Mouse (Mus musculus) CH12.LX (cell line): ENCODE data around the gene Gmpr2. TPM values are rescaled to one million over a fixed set of nuclear protein-coding genes. Genes with fewer than 3 reads are reported as not detected.

Source experiments
- DNase-seq: peaks from one replicate; pipeline ENCODE4 v3.0.0-alpha.2; 2013; ENCODE audit errors: extremely low read depth
- H3K27ac ChIP-seq: 2 replicates; pipeline ENCODE4 v1.5.1; 2012; ENCODE audit warnings: low read depth, mild to moderate bottlenecking, control low read depth, moderate library complexity; ENCODE audit not compliant: insufficient read depth
- H3K27me3 ChIP-seq: replicated peaks from 2 replicates; pipeline ENCODE3; 2012; ENCODE audit warnings: inconsistent platforms
- H3K36me3 ChIP-seq, 2 experiments: replicated peaks in 1 of 2; 2 replicates each; pipeline versions ENCODE3 to v1.6.1; 2012; ENCODE audit warnings: inconsistent platforms in 1 of 2, low read length in 1 of 2, mild to moderate bottlenecking in 1 of 2, mixed read lengths in 1 of 2, moderate library complexity in 1 of 2; ENCODE audit not compliant: control insufficient read depth in 1 of 2, insufficient read depth in 1 of 2
- H3K4me1 ChIP-seq, 2 experiments: 2 replicates each; pipeline ENCODE4 v1.6.1; 2012; ENCODE audit warnings: inconsistent platforms in 1 of 2, moderate library complexity in 1 of 2; ENCODE audit not compliant: insufficient read depth in 2 of 2, control insufficient read depth in 1 of 2
- H3K4me2 ChIP-seq: 2 replicates; pipeline ENCODE4 v1.6.1; 2012; ENCODE audit warnings: low read depth, mild to moderate bottlenecking, control low read depth; ENCODE audit not compliant: poor library complexity, insufficient read depth, severe bottlenecking
- H3K4me3 ChIP-seq, 3 experiments: fragments of 150-350 bp in 1 of 3; sonication (generic) in 1 of 3; replicated peaks in 1 of 3; 2 replicates each; pipeline versions ENCODE3 to v1.5.1; 2011 to 2012; ENCODE audit warnings: low read depth in 2 of 3, low read length in 2 of 3, mild to moderate bottlenecking in 2 of 3, moderate library complexity in 2 of 3, control low read depth in 1 of 3, improper control_type of control experiment in 1 of 3, inconsistent platforms in 1 of 3, mixed read lengths in 1 of 3; ENCODE audit not compliant: poor library complexity in 1 of 3
- H3K79me2 ChIP-seq: replicated peaks from 2 replicates; pipeline ENCODE4 v1.6.1; 2012; ENCODE audit warnings: mild to moderate bottlenecking, moderate library complexity; ENCODE audit not compliant: control insufficient read depth, poor library complexity, insufficient read depth, severe bottlenecking; ENCODE audit errors: extremely low read depth
- H3K9ac ChIP-seq: 2 replicates; pipeline ENCODE4 v1.6.1; 2012; ENCODE audit warnings: low read depth, mild to moderate bottlenecking, control low read depth, moderate library complexity; ENCODE audit not compliant: insufficient read depth
- H3K9me3 ChIP-seq: replicated peaks from 2 replicates; pipeline ENCODE3; 2012; ENCODE audit warnings: low read length, inconsistent platforms, mixed read lengths
- BHLHE40 ChIP-seq: IDR thresholded peaks from 2 replicates; pipeline ENCODE4 v1.6.1; 2011; ENCODE audit warnings: mild to moderate bottlenecking, low read depth, low read length, improper control_type of control experiment
- E2F4 ChIP-seq: IDR thresholded peaks from 2 replicates; pipeline ENCODE4 v1.6.1; 2011; ENCODE audit warnings: low read depth, low read length, improper control_type of control experiment; ENCODE audit not compliant: insufficient replicate concordance
- ELF1 ChIP-seq: IDR thresholded peaks from 2 replicates; pipeline ENCODE4 v1.6.1; 2014; ENCODE audit warnings: low read depth, mild to moderate bottlenecking, inconsistent platforms, low read length, improper control_type of control experiment
- EP300 ChIP-seq: IDR thresholded peaks from 2 replicates; pipeline ENCODE4 v1.6.1; 2011; ENCODE audit warnings: low read length, improper control_type of control experiment
- ETS1 ChIP-seq: conservative IDR thresholded peaks from 2 replicates; pipeline ENCODE4 v1.6.1; 2012; ENCODE audit warnings: low read depth, mild to moderate bottlenecking, inconsistent platforms, low read length, improper control_type of control experiment, moderate library complexity
- HCFC1 ChIP-seq: IDR thresholded peaks from 2 replicates; pipeline ENCODE4 v1.6.1; 2012; ENCODE audit warnings: low read depth, mild to moderate bottlenecking, inconsistent platforms, low read length, improper control_type of control experiment
- IRF4 ChIP-seq: IDR thresholded peaks from 2 replicates; pipeline ENCODE4 v1.6.1; 2014; ENCODE audit warnings: low read depth, mild to moderate bottlenecking, inconsistent platforms, low read length, improper control_type of control experiment
- JUN ChIP-seq: IDR thresholded peaks from 2 replicates; pipeline ENCODE4 v1.6.1; 2011; ENCODE audit warnings: low read depth, mild to moderate bottlenecking, low read length, improper control_type of control experiment, moderate library complexity; ENCODE audit not compliant: insufficient read depth
- MAZ ChIP-seq: IDR thresholded peaks from 2 replicates; pipeline ENCODE4 v1.6.1; 2012; ENCODE audit warnings: low read depth, mild to moderate bottlenecking, inconsistent platforms, low read length, improper control_type of control experiment, moderate library complexity
- MEF2A ChIP-seq: IDR thresholded peaks from 2 replicates; pipeline ENCODE4 v1.6.1; 2014; ENCODE audit warnings: low read depth, mild to moderate bottlenecking, inconsistent platforms, low read length, improper control_type of control experiment, borderline replicate concordance
- MXI1 ChIP-seq: IDR thresholded peaks from 2 replicates; pipeline ENCODE4 v1.6.1; 2011; ENCODE audit warnings: mild to moderate bottlenecking, low read depth, low read length, improper control_type of control experiment
- MYC ChIP-seq: IDR thresholded peaks from 2 replicates; pipeline ENCODE4 v1.6.1; 2011; ENCODE audit warnings: low read depth, mild to moderate bottlenecking, improper control_type of control experiment, low read length
- NRF1 ChIP-seq: IDR thresholded peaks from 2 replicates; pipeline ENCODE4 v1.6.1; 2014; ENCODE audit warnings: low read depth, mild to moderate bottlenecking, inconsistent platforms, low read length, improper control_type of control experiment, moderate library complexity
- PAX5 ChIP-seq: IDR thresholded peaks from 2 replicates; pipeline ENCODE4 v1.6.1; 2012; ENCODE audit warnings: low read length, inconsistent platforms, mixed read lengths
- POLR2A ChIP-seq: IDR thresholded peaks from 2 replicates; pipeline ENCODE4 v1.6.1; 2011; ENCODE audit warnings: low read depth, mild to moderate bottlenecking, improper control_type of control experiment, low read length
- RAD21 ChIP-seq: IDR thresholded peaks from 2 replicates; pipeline ENCODE4 v1.6.1; 2011; ENCODE audit warnings: low read depth, mild to moderate bottlenecking, low read length, improper control_type of control experiment, moderate library complexity
- RCOR1 ChIP-seq: conservative IDR thresholded peaks from 2 replicates; pipeline ENCODE4 v1.6.1; 2012; ENCODE audit warnings: low read depth, mild to moderate bottlenecking, inconsistent platforms, low read length, improper control_type of control experiment
- SIN3A ChIP-seq: IDR thresholded peaks from 2 replicates; pipeline ENCODE4 v1.6.1; 2012; ENCODE audit warnings: low read length, improper control_type of control experiment, inconsistent platforms
- TBP ChIP-seq: conservative IDR thresholded peaks from 2 replicates; pipeline ENCODE4 v1.6.1; 2011; ENCODE audit warnings: low read depth, low read length, improper control_type of control experiment
- USF2 ChIP-seq: conservative IDR thresholded peaks from 2 replicates; pipeline ENCODE4 v1.6.1; 2011; ENCODE audit warnings: low read depth, low read length, improper control_type of control experiment
- ZC3H11A ChIP-seq: IDR thresholded peaks from 2 replicates; pipeline ENCODE4 v1.6.1; 2012; ENCODE audit warnings: low read depth, mild to moderate bottlenecking, inconsistent platforms, low read length, improper control_type of control experiment
- ZMIZ1 ChIP-seq: IDR thresholded peaks from 2 replicates; pipeline ENCODE4 v1.6.1; 2012; ENCODE audit warnings: low read depth, mild to moderate bottlenecking, inconsistent platforms, low read length, improper control_type of control experiment
- dilution Hi-C: fragments of 300-500 bp; cut with MboI; formaldehyde crosslinking; loops from 2 replicates; pipeline ENCODE4 v1.14.3; 2020; ENCODE audit warnings: low sequenced_read_pairs; ENCODE audit not compliant: extremely low pct_unique_long_range_greater_than_20kb, extremely low pct_ligation_motif_present
- in situ Hi-C: fragments of 300-500 bp; cut with MboI; formaldehyde crosslinking; loops from 3 replicates; pipeline ENCODE4 v1.14.3; 2019; ENCODE audit warnings: low sequenced_read_pairs, low pct_ligation_motif_present, low pct_unique_long_range_greater_than_20kb, mixed read lengths
- polyA plus RNA-seq: library from polyadenylated mRNA; unstranded; fragments of >175 nt; gene quantifications from 2 replicates; pipeline ENCODE4 v1.2.1, GENCODE M21; 2012; ENCODE audit warnings: low read depth; ENCODE audit not compliant: insufficient read length
- total RNA-seq, 2 experiments: library from RNA; depleted of rRNA; stranded (reverse); fragments of 300-350 nt in 1 of 2; fragments of >200 nt in 1 of 2; gene quantifications; 2 replicates each; pipeline ENCODE4 v1.2.3; 2012 to 2014

Gmpr2 gene
- total and polyA plus RNA-seq, 3 experiments = 34.7 to 51.3 (median 37.3) TPM

DNA sequence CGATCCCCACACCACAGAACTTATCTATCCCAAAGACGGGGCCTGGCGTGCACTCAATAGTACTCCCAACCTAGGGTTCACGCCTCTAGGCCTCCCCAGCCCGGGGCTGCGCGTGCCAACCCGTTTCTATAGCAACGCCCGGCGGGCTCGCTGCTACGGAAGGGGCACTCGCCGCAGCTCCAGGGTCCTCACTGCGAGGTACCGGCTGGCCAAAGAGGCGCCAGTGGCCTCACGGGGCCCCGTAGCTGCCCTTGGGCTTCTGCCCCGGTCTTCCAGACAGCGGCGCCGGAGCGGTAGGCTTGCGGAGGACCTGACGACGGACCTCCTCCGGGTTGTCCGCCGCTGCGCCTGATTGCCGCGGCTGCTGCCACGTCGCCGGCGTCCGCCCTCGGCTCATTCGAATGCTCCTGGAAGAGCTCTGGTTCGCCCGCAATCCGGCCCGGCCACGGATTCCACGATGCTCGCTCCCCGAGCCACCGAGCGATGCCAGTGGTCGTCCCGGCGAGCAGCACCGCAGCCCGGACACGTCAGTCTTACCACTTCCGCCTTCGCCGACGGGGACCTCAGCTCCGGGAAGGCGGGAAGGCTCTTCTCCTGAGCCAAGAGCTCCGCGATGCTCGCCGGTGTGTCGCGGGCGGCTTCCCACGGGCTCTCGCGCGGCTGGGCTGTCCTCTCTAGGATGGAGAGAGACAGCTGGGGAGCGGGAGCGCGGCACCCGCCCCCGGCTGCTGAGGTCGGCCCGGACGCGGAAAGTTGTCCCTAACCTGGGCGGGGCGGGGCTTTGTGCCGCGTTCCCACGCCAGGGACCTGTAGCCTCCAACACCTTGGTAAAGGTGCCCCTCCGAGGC, 28.5 kb upstream of the Gmpr2 start, which contains the start of gene Tm9sf1 (continued):
- TF ChIP-seq BHLHE40 (peak; percentile 22; the same call in 1 of the 2 replicates), E2F4 (peak; percentile 60; the same call in 1 of the 2 replicates), ZMIZ1 (peak; percentile 87), RCOR1 (no peak), ETS1 (0 out of 2 replicates have a peak, but pooled peaks have one; percentile 15), MXI1 (peak; percentile 80), PAX5 (no peak), MEF2A (peak; percentile 70), JUN (no peak), MAZ (no peak)
- TF ChIP-seq, all 38 proteins: peak for 21

DNA sequence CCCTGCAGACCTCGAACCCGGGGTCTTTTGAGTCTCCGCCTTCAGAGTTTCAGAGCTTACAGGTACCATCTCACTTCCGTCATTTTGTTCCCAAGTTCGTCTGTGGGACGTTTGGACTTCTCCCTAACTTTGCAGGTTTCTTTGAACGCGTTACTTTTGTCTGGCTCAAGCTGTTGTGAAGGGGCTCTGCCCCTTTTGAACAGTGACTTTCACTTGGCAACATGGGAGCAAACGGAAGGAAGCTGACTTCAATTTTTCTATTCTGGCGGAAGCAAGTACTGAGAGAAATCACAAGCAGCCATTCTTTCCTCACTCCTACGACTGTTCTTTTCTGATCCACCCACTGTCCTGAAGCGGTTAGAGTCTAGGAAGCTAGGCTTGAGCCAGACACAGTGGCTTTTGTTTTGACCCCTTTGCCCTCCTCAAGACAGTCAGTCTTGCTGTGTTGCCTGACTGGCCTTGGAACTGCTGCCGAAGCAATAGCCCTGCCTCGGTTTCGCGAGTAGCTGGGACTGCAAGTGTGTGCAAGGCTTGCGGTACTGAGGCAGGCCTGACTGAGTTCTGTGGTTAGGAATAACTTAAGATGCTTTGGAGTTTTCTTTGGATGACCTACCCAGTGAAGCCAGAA, 27.4 kb upstream of the Gmpr2 start:
- H3K9ac ChIP-seq = peak overlapping the region; percentile 74
- TF ChIP-seq EP300 (no peak), MXI1 (no peak), SIN3A (no peak), JUN (no peak), ZMIZ1 (no peak), MEF2A (no peak), USF2 (no peak), IRF4 (no peak), PAX5 (no peak), MAZ (no peak), ZC3H11A (no peak), NRF1 (no peak), ELF1 (0 out of 2 replicates have a peak, but pooled peaks have one; percentile 7), RAD21 (no peak), TBP (0 out of 2 replicates have a peak, but pooled peaks have one; percentile 30), MYC (0 out of 2 replicates have a peak, but pooled peaks have one; percentile 9), HCFC1 (no peak), BHLHE40 (no peak), POLR2A (peak; percentile 29; the same call in 1 of the 2 replicates)
- H3K4me3 ChIP-seq = peak overlapping the region; percentile 77 to 96 (median 93)
- dilution Hi-C loops (no loop called here), in situ Hi-C loops (no loop called here)
- peaks cover 38% of the 10 kb centered on the region for H3K79me2 ChIP-seq
- H3K4me1 ChIP-seq = peaks cover 4 to 44% of the 10 kb centered on the region in 2 experiments; a peak in 2 of 4 replicates
- no peak overlapping the region; the same call in 1 of the 2 replicates for H3K27ac ChIP-seq
- H3K27me3 ChIP-seq = no peaks in the 10 kb centered on the region
- peak; percentile 33 for DNase-seq
- H3K36me3 ChIP-seq = peaks cover 22 to 42% of the 10 kb centered on the region in 2 experiments
- H3K4me2 ChIP-seq = peak overlapping the region; percentile 94
- H3K9me3 ChIP-seq = no peaks in the 10 kb centered on the region
